Mouse (Mus musculus) cerebellum, adult 2 months (tissue): ENCODE results near the gene Klhl13. TPM values are rescaled to one million over a fixed set of nuclear protein-coding genes. Genes with fewer than 3 reads are reported as not detected.
A peak's percentile ranks its signal among the peaks of the same experiment; 100 is the strongest.

ENCODE experiments used
- DNase-seq, 2 experiments: peaks; one replicate each; pipeline ENCODE4 v3.0.0; 2021
- H3K27ac ChIP-seq: fragments of 200-500 bp; 2 replicates; pipeline ENCODE4 v1.5.1; 2012; ENCODE audit warnings: low read length, control low read depth, inconsistent platforms; ENCODE audit not compliant: insufficient read depth
- H3K27me3 ChIP-seq: fragments of 200-500 bp; 2 replicates; pipeline ENCODE4 v1.6.1; 2012; ENCODE audit warnings: inconsistent platforms, mild to moderate bottlenecking, low read length, moderate library complexity; ENCODE audit not compliant: control insufficient read depth, insufficient read depth
- H3K4me1 ChIP-seq: fragments of 200-500 bp; 2 replicates; pipeline ENCODE4 v1.6.1; 2011; ENCODE audit warnings: low read length; ENCODE audit not compliant: control insufficient read depth, insufficient read depth
- H3K4me3 ChIP-seq: fragments of 200-500 bp; replicated peaks from 2 replicates; pipeline ENCODE3; 2011; ENCODE audit warnings: mild to moderate bottlenecking, low read depth, low read length, control low read depth; ENCODE audit not compliant: insufficient read depth
- CTCF ChIP-seq: fragments of 200-500 bp; IDR thresholded peaks from 2 replicates; pipeline ENCODE4 v1.5.1; 2011; ENCODE audit warnings: low read depth, mild to moderate bottlenecking, control low read depth, low read length, moderate library complexity, borderline replicate concordance; ENCODE audit not compliant: insufficient read depth
- POLR2A ChIP-seq: fragments of 200-500 bp; IDR thresholded peaks from 2 replicates; pipeline ENCODE4 v1.6.1; 2011; ENCODE audit warnings: low read length, control low read depth, borderline replicate concordance; ENCODE audit not compliant: insufficient read depth
- WGBS: fragments of 180-500 bp; shearing (Covaris S2); methylation state at CpG from one replicate; pipeline ENCODE4 v1.1.7; 2018; 5-methylcytosine and 5-hydroxymethylcytosine counted together
- polyA plus RNA-seq: library from polyadenylated mRNA; depleted of rRNA; stranded (reverse); fragments of >200 nt; gene quantifications from 2 replicates; pipeline ENCODE4 v1.2.3, GENCODE M21; 2012; rRNA removed

The Klhl13 gene
- polyA plus RNA-seq: 25.4 and 25.6 TPM in 2 replicates

GRCm38 (mm10) chrX:23364514-23365381 lies at the start of gene Klhl13:
TSS of gene Klhl13 (minus strand) at chrX:23365082.
- H3K27ac ChIP-seq: no peak within 1 kb of the TSS; the same call in 1 of the 2 replicates
- H3K27me3 ChIP-seq: no peaks in the 10 kb centered on the region
- no peak for TF ChIP-seq POLR2A
- no peak for TF ChIP-seq CTCF

GRCm38 (mm10) chrX:23409296-23410149 lies 44.6 kb upstream of the Klhl13 start:
- TF ChIP-seq CTCF (no peak), POLR2A (no peak)
- WGBS: 53% methylated on average over 4 of the region's 4 CpGs

More at GRCm38 (mm10) chrX:23364514-23365381, at the start of gene Klhl13:
- peak; percentile 42 to 50 for DNase-seq
- 7% methylated on average over 44 of the region's 45 CpGs for WGBS
- Histone ChIP-seq H3K4me3 (peak within 1 kb of the TSS; percentile 69), H3K4me1 (no peaks in the 10 kb centered on the region)

GRCm38 (mm10) chrX:23388716-23389115 lies 23.8 kb upstream of the Klhl13 start:
- 64% methylated on average over 4 of the region's 4 CpGs for WGBS
- H3K27me3 ChIP-seq: no peaks in the 10 kb centered on the region

More at GRCm38 (mm10) chrX:23409296-23410149, 44.6 kb upstream of the Klhl13 start:
- no peaks in the 10 kb centered on the region for H3K27me3 ChIP-seq
- H3K4me1 ChIP-seq: no peaks in the 10 kb centered on the region
- H3K4me3 ChIP-seq: no peak overlapping the region
- DNase-seq: no peak
- H3K27ac ChIP-seq: no peak overlapping the region

DNA sequence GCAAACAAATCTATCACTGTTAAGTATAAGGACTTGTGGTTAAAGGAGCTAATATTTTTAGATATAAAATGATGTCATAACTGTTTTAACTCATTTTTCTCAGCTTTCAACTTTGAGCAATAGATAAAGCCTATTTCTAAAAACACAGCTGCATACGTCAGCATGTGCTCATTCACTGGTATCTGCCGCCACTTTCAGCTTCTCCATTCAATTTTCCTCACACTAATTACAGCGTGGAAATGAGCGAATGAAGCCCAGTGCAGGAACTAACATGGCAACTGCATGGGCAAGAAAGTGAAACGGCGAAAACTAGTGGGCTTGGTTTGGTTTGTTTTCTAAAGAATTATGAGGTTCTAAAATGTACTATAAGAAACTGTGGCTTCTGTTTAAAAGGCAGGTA lies 1.4 kb downstream of the Klhl13 start:
- H3K4me1 ChIP-seq: no peaks in the 10 kb centered on the region
- no peak overlapping the region for H3K4me3 ChIP-seq
- WGBS: 72% methylated on average over 6 of the region's 6 CpGs
- DNase-seq: no peak
- H3K27me3 ChIP-seq: no peaks in the 10 kb centered on the region
- no peak overlapping the region for H3K27ac ChIP-seq
- TF ChIP-seq POLR2A (no peak), CTCF (no peak)

More at GRCm38 (mm10) chrX:23388716-23389115, 23.8 kb upstream of the Klhl13 start:
- DNase-seq: no peak
- TF ChIP-seq POLR2A (no peak), CTCF (no peak)
- Histone ChIP-seq H3K4me1 (no peaks in the 10 kb centered on the region), H3K4me3 (no peak overlapping the region), H3K27ac (no peak overlapping the region)

DNA sequence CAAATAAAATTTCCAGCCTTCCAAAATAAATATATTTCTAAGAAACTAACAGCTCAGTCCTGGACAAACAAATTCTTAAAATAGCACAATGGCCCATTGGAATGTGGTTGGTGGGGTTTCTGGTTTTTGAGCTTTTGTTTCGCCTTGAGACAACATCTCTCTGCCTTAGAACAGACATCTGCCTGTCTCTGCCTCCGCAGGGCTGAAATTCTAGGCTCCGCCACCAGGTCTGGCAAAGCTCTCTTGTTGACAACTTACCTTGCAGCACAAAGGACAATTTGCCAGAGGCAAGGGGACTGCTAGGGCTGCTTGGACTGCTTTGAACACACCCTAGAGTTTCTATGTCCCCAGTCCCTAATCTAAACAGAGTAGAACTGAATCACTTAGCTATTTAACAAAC lies 4.4 kb downstream of the Klhl13 start:
- H3K4me3 ChIP-seq: no peak overlapping the region
- H3K4me1 ChIP-seq: no peaks in the 10 kb centered on the region
- H3K27ac ChIP-seq: no peak overlapping the region
- no peaks in the 10 kb centered on the region for H3K27me3 ChIP-seq
- no peak for DNase-seq
- no peak for TF ChIP-seq CTCF
- no peak for TF ChIP-seq POLR2A
- 84% methylated on average over 3 of the region's 3 CpGs for WGBS

DNA sequence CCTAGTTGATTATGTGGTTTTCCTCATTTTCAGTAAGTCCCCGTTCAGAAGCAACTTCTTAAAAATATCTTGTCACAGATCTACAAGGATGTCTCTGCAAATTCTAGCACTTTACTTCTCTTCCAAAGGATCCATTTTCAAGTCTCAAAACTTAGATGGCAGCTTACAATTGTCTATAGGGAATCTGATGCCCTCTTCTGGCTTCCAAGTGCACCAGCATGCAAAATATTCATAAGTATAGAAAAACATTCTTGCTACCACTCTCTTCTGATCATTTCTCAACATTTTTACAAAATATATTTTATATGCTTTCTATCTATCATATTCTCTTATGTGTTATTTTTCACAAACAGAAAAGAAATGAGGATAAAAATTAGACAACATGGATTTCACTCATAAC lies 14.8 kb downstream of the Klhl13 start:
- H3K27ac ChIP-seq: no peak overlapping the region
- TF ChIP-seq POLR2A (no peak), CTCF (no peak)
- no peak for DNase-seq
- no peak overlapping the region for H3K4me3 ChIP-seq
- no peaks in the 10 kb centered on the region for H3K27me3 ChIP-seq
- H3K4me1 ChIP-seq: no peaks in the 10 kb centered on the region
- 100% methylated on average over 1 of the region's 1 CpGs for WGBS

- WGBS: 57% methylated on average over 1 of the region's 1 CpGs
- TF ChIP-seq POLR2A (no peak), CTCF (no peak)
- H3K4me3 ChIP-seq: no peak overlapping the region
- no peaks in the 10 kb centered on the region for H3K27me3 ChIP-seq
- no peak for DNase-seq
- H3K4me1 ChIP-seq: no peaks in the 10 kb centered on the region
- no peak overlapping the region for H3K27ac ChIP-seq
Observed at GRCm38 (mm10) chrX:23328116-23328515, 36.8 kb downstream of the Klhl13 start.

DNA sequence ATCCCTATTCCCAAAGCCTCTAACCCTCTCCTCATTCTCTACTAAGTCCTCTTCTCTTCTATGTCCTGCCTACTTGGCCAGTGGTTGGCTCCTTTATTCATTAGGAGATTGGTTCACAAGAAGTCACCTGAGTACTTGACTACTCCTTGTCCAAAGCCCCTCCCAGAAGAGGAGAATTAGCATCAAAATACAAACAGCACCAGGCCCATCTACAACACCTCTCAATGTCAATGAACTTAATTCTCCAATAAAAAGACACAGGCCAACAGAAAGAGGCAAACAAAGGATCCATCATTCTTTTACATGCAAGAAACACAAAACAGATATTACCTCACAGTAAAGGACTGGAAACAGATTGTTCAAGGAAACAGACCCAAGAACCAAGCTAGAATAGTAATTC lies 46.0 kb downstream of the Klhl13 start:
- Histone ChIP-seq H3K4me1 (no peaks in the 10 kb centered on the region), H3K27ac (no peak overlapping the region), H3K4me3 (no peak overlapping the region), H3K27me3 (no peaks in the 10 kb centered on the region)
- no peak for DNase-seq
- TF ChIP-seq POLR2A: no peak
- no peak for TF ChIP-seq CTCF
